Mouse (Mus musculus) E14TG2a.4 (cell line): ENCODE measurements around the gene Tubg2.
A peak's percentile ranks its signal among the peaks of the same experiment; 100 is the strongest.

Experiments
- H3K27me3 ChIP-seq: 2 replicates; pipeline ENCODE4 v1.6.1; 2014; ENCODE audit warnings: low read length, control low read depth; ENCODE audit not compliant: insufficient read depth
- H3K36me3 ChIP-seq: 2 replicates; pipeline ENCODE4 v1.6.1; 2014; ENCODE audit warnings: low read length, control low read depth; ENCODE audit not compliant: insufficient read depth
- H3K4me1 ChIP-seq: replicated peaks from 2 replicates; pipeline ENCODE4 v1.6.1; 2014; ENCODE audit warnings: low read depth, low read length, control low read depth
- H3K4me3 ChIP-seq: replicated peaks from 2 replicates; pipeline ENCODE4 v1.5.1; 2014; ENCODE audit warnings: mild to moderate bottlenecking, low read length
- H3K9me3 ChIP-seq: 2 replicates; pipeline ENCODE4 v1.6.1; 2014; ENCODE audit warnings: low read length, control low read depth
- CTCF ChIP-seq: conservative IDR thresholded peaks from 2 replicates; pipeline ENCODE4 v1.5.1; 2014; ENCODE audit warnings: low read length
- NANOG ChIP-seq: IDR thresholded peaks from 2 replicates; pipeline ENCODE4 v1.6.1; 2014; ENCODE audit warnings: borderline replicate concordance, low read length, mixed read lengths
- POU5F1 ChIP-seq: IDR thresholded peaks from 2 replicates; pipeline ENCODE4 v1.6.1; 2014; ENCODE audit warnings: low read length, borderline replicate concordance

Gene Tubg2

GRCm38 (mm10) chr11:101155728-101156371 lies at the start of gene Tubg2:
Tubg2 (plus strand) TSS chr11:101155907.
- peaks cover 33% of the 10 kb centered on the region for H3K27me3 ChIP-seq
- no peaks in the 10 kb centered on the region for H3K9me3 ChIP-seq
- no peak for TF ChIP-seq POU5F1
- no peak for TF ChIP-seq CTCF
- no peak for TF ChIP-seq NANOG
- H3K4me3 ChIP-seq: peak within 1 kb of the TSS; percentile 74
- H3K4me1 ChIP-seq: peaks cover 20% of the 10 kb centered on the region
- H3K36me3 ChIP-seq: no peaks in the 10 kb centered on the region

- Histone ChIP-seq H3K9me3 (no peaks in the 10 kb centered on the region), H3K4me1 (peaks cover 30% of the 10 kb centered on the region), H3K4me3 (no peak overlapping the region), H3K27me3 (no peaks in the 10 kb centered on the region), H3K36me3 (peaks cover 37% of the 10 kb centered on the region)
- TF ChIP-seq NANOG (no peak), POU5F1 (no peak), CTCF (no peak)
Measured at GRCm38 (mm10) chr11:101109351-101109750, 46.4 kb upstream of the Tubg2 start.

- H3K27me3 ChIP-seq: no peaks in the 10 kb centered on the region
- H3K9me3 ChIP-seq: no peaks in the 10 kb centered on the region
- H3K36me3 ChIP-seq: peaks cover 24% of the 10 kb centered on the region
- H3K4me1 ChIP-seq: peaks cover 36% of the 10 kb centered on the region
- no peak for TF ChIP-seq CTCF
- no peak for TF ChIP-seq NANOG
- no peak for TF ChIP-seq POU5F1
- no peak overlapping the region for H3K4me3 ChIP-seq
Measured at GRCm38 (mm10) chr11:101110708-101111107, 45.0 kb upstream of the Tubg2 start.

GRCm38 (mm10) chr11:101111178-101111577 lies 44.5 kb upstream of the Tubg2 start:
- H3K4me3 ChIP-seq: no peak overlapping the region
- H3K4me1 ChIP-seq: peaks cover 38% of the 10 kb centered on the region
- TF ChIP-seq CTCF: no peak
- TF ChIP-seq NANOG: no peak
- no peak for TF ChIP-seq POU5F1
- H3K27me3 ChIP-seq: no peaks in the 10 kb centered on the region
- peaks cover 24% of the 10 kb centered on the region for H3K36me3 ChIP-seq
- no peaks in the 10 kb centered on the region for H3K9me3 ChIP-seq

GRCm38 (mm10) chr11:101112186-101112585 lies 43.5 kb upstream of the Tubg2 start:
- no peak for TF ChIP-seq NANOG
- TF ChIP-seq POU5F1: no peak
- TF ChIP-seq CTCF: no peak
- Histone ChIP-seq H3K9me3 (no peaks in the 10 kb centered on the region), H3K4me1 (peaks cover 42% of the 10 kb centered on the region), H3K4me3 (no peak overlapping the region), H3K36me3 (peaks cover 31% of the 10 kb centered on the region), H3K27me3 (no peaks in the 10 kb centered on the region)

GRCm38 (mm10) chr11:101115564-101115963 lies 40.1 kb upstream of the Tubg2 start:
- no peaks in the 10 kb centered on the region for H3K9me3 ChIP-seq
- H3K27me3 ChIP-seq: no peaks in the 10 kb centered on the region
- no peak for TF ChIP-seq POU5F1
- TF ChIP-seq NANOG: no peak
- TF ChIP-seq CTCF: no peak
- H3K4me3 ChIP-seq: no peak overlapping the region
- peaks cover 42% of the 10 kb centered on the region for H3K4me1 ChIP-seq
- H3K36me3 ChIP-seq: peaks cover 31% of the 10 kb centered on the region

GRCm38 (mm10) chr11:101118105-101118504 lies 37.6 kb upstream of the Tubg2 start:
- H3K4me1 ChIP-seq: peaks cover 40% of the 10 kb centered on the region
- H3K4me3 ChIP-seq: peak overlapping the region; percentile 97
- H3K27me3 ChIP-seq: no peaks in the 10 kb centered on the region
- TF ChIP-seq POU5F1: no peak
- TF ChIP-seq NANOG: no peak
- H3K9me3 ChIP-seq: no peaks in the 10 kb centered on the region
- H3K36me3 ChIP-seq: peaks cover 43% of the 10 kb centered on the region

GRCm38 (mm10) chr11:101119131-101119760 lies 36.5 kb upstream of the Tubg2 start:
- no peaks in the 10 kb centered on the region for H3K9me3 ChIP-seq
- peaks cover 40% of the 10 kb centered on the region for H3K4me1 ChIP-seq
- H3K27me3 ChIP-seq: no peaks in the 10 kb centered on the region
- TF ChIP-seq POU5F1 (no peak), NANOG (no peak), CTCF (no peak)
- peaks cover 54% of the 10 kb centered on the region for H3K36me3 ChIP-seq
- H3K4me3 ChIP-seq: peak overlapping the region; percentile 97
